Mouse (Mus musculus): Measurements from ENCODE around the gene Cript. TPM values are rescaled to one million over a fixed set of nuclear protein-coding genes. Genes with fewer than 3 reads are reported as not detected.

The Cript gene
- total and polyA plus RNA-seq, 3 experiments, result 30.2 to 41.8 TPM; not detected in 1

DNA sequence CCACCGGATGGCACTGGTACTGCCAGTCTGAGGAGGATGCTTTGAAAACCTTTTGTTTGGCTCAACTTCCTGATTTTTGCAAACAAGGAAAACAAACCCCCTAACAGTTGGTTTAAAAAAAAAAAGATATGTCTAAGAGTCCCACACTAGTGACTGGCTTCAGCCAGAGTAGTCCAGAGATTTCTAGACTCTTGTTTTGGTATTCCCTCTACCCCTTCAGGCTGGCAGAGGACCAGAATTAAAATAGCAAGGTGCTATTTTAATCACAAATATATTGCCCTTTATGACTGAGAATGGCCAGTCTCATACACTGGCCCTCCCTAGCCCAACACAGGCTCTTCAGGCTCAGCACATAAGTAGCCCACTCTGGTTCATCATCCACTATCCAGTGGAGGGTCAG lies 30.3 kb downstream of the Cript start:
- Histone ChIP-seq H3K9ac (ENCODE audit: control insufficient read depth, low read depth, low read length, poor library complexity, severe bottlenecking) (no peak overlapping the region), H3K27me3 (ENCODE audit: control insufficient read depth in 1 of 2, insufficient read depth in 2 of 2, low read length in 2 of 2) (peaks cover 0 to 1% of the 10 kb centered on the region in 2 experiments; a peak in 1 of 4 replicates), H3K9me3 (replicated peaks; ENCODE audit: insufficient read depth, low read length) (no peaks in the 10 kb centered on the region), H3K27ac (ENCODE audit: control insufficient read depth, low read depth, low read length) (no peak overlapping the region), H3K79me2 (ENCODE audit: control insufficient read depth, insufficient read depth, low read length, poor library complexity) (no peaks in the 10 kb centered on the region), H3K4me3 (ENCODE audit: control insufficient read depth in 1 of 2, insufficient read depth in 1 of 2, low read depth in 2 of 2, low read length in 2 of 2) (no peak overlapping the region), H3K36me3 (ENCODE audit: control insufficient read depth in 1 of 2, insufficient read depth in 2 of 2, low read length in 2 of 2) (no peaks in the 10 kb centered on the region), H3K4me1 (ENCODE audit: control insufficient read depth in 1 of 2, insufficient read depth in 2 of 2, low read length in 2 of 2) (peaks cover 0 to 11% of the 10 kb centered on the region in 2 experiments; a peak in 2 of 4 replicates)
- TF ChIP-seq GABPA (IDR thresholded peaks at IDR 0.05; ENCODE audit: low read depth, low read length) (no peak), EP300 (IDR thresholded peaks at IDR 0.05; ENCODE audit: low read depth in 1 of 2, low read length in 2 of 2) (no peak), USF1 (IDR thresholded peaks at IDR 0.05; ENCODE audit: low read depth, low read length) (no peak)
- no peak for DNase-seq (ENCODE audit: low read depth, low spot score)

DNA sequence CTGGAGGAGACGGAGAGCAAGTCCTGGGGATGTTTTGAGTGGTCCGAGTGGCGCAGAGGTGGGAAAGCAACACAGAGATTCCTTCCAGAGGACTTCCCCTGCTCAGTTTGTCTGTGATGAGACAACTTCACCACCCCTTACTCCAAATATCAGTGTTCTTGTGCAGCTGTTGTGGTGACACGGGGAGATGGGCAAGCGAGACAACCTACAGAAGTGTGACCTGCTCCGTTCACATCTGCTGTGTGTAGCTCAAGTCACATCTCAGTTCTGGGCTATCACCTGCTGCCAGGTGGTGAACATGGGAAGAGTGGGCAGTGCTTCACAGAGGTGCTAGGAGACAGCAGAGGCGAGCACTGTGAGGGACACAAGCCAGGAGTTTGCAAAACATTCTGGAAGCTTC lies 31.4 kb downstream of the Cript start:
- Histone ChIP-seq H3K4me1 (ENCODE audit: control insufficient read depth in 1 of 2, insufficient read depth in 2 of 2, low read length in 2 of 2) (peaks cover 0 to 11% of the 10 kb centered on the region in 2 experiments; a peak in 2 of 4 replicates), H3K79me2 (ENCODE audit: control insufficient read depth, insufficient read depth, low read length, poor library complexity) (no peaks in the 10 kb centered on the region)

GRCm38 (mm10) chr17:87057486-87058266 lies 32.3 kb downstream of the Cript start:
- no peak overlapping the region for H3K27ac ChIP-seq (ENCODE audit: control insufficient read depth, low read depth, low read length)
- no peak overlapping the region for H3K4me3 ChIP-seq (ENCODE audit: control insufficient read depth in 1 of 2, insufficient read depth in 1 of 2, low read depth in 2 of 2, low read length in 2 of 2)
- no peak for DNase-seq (ENCODE audit: low read depth, low spot score)
- no peak overlapping the region for H3K9ac ChIP-seq (ENCODE audit: control insufficient read depth, low read depth, low read length, poor library complexity, severe bottlenecking)
- H3K27me3 ChIP-seq (ENCODE audit: control insufficient read depth in 1 of 2, insufficient read depth in 2 of 2, low read length in 2 of 2), result peaks cover 0 to 1% of the 10 kb centered on the region in 2 experiments; a peak in 1 of 4 replicates
- H3K36me3 ChIP-seq (ENCODE audit: control insufficient read depth in 1 of 2, insufficient read depth in 2 of 2, low read length in 2 of 2), result peaks cover 0 to 4% of the 10 kb centered on the region in 2 experiments; a peak in 2 of 4 replicates
- no peaks in the 10 kb centered on the region for H3K9me3 ChIP-seq (replicated peaks; ENCODE audit: insufficient read depth, low read length)
- H3K4me1 ChIP-seq (ENCODE audit: control insufficient read depth in 1 of 2, insufficient read depth in 2 of 2, low read length in 2 of 2), result peaks cover 0 to 18% of the 10 kb centered on the region in 2 experiments; a peak in 2 of 4 replicates
- H3K79me2 ChIP-seq (ENCODE audit: control insufficient read depth, insufficient read depth, low read length, poor library complexity), result no peaks in the 10 kb centered on the region
- TF ChIP-seq MAFK (IDR thresholded peaks at IDR 0.05; ENCODE audit: borderline replicate concordance, low read depth, low read length) (no peak), NRF1 (IDR thresholded peaks at IDR 0.05; ENCODE audit: insufficient read depth, low read depth, low read length, poor library complexity, severe bottlenecking) (no peak), NELFE (IDR thresholded peaks at IDR 0.05; ENCODE audit: low read depth, low read length) (no peak), MAX (IDR thresholded peaks at IDR 0.05; ENCODE audit: low read length) (no peak)

More for the DNA sequence above, 31.4 kb downstream of the Cript start:
- Histone ChIP-seq H3K27me3 (ENCODE audit: control insufficient read depth in 1 of 2, insufficient read depth in 2 of 2, low read length in 2 of 2) (peaks cover 0 to 1% of the 10 kb centered on the region in 2 experiments; a peak in 1 of 4 replicates), H3K9me3 (replicated peaks; ENCODE audit: insufficient read depth, low read length) (no peaks in the 10 kb centered on the region), H3K27ac (ENCODE audit: control insufficient read depth, low read depth, low read length) (no peak overlapping the region), H3K9ac (ENCODE audit: control insufficient read depth, low read depth, low read length, poor library complexity, severe bottlenecking) (no peak overlapping the region), H3K4me3 (ENCODE audit: control insufficient read depth in 1 of 2, insufficient read depth in 1 of 2, low read depth in 2 of 2, low read length in 2 of 2) (no peak overlapping the region), H3K36me3 (ENCODE audit: control insufficient read depth in 1 of 2, insufficient read depth in 2 of 2, low read length in 2 of 2) (no peaks in the 10 kb centered on the region)
- DNase-seq (ENCODE audit: low read depth, low spot score), result no peak
- no peak for TF ChIP-seq POLR2AphosphoS2 (IDR thresholded peaks at IDR 0.05; ENCODE audit: low read length)
